Mouse (Mus musculus) intestine, embryonic 14.5 days (tissue): ENCODE measurements around the gene Eln. TPM values are rescaled to one million over a fixed set of nuclear protein-coding genes. Genes with fewer than 3 reads are reported as not detected.

ENCODE experiments used
- ATAC-seq: fragments of 200-750 bp; cut with Nextera tagmentation; replicated peaks from 2 replicates; pipeline ENCODE4 v1.8.0; 2017; ENCODE audit warnings: low read depth, moderate number of reproducible peaks, moderate TSS enrichment, moderate library complexity; ENCODE audit not compliant: low FRiP score, low TSS enrichment
- DNase-seq: peaks from one replicate; pipeline ENCODE4 v3.0.0-alpha.2; 2018; ENCODE audit warnings: low spot score
- H3K27ac ChIP-seq: fragments of 300-500 bp; sonication (generic); 2 replicates; pipeline ENCODE4 v1.5.1; 2014; ENCODE audit warnings: low read depth, mild to moderate bottlenecking, control low read depth
- H3K27me3 ChIP-seq: fragments of 300-500 bp; sonication (generic); replicated peaks from 2 replicates; pipeline ENCODE4 v1.6.1; 2014; ENCODE audit warnings: low read length, control low read depth; ENCODE audit not compliant: control insufficient read depth, insufficient read depth
- H3K36me3 ChIP-seq: fragments of 300-500 bp; sonication (generic); 2 replicates; pipeline ENCODE4 v1.6.1; 2014; ENCODE audit warnings: low read length, control low read depth; ENCODE audit not compliant: control insufficient read depth, insufficient read depth
- H3K4me1 ChIP-seq: fragments of 300-500 bp; sonication (generic); replicated peaks from 2 replicates; pipeline ENCODE4 v1.6.1; 2014; ENCODE audit warnings: low read length, control low read depth, mixed read lengths; ENCODE audit not compliant: control insufficient read depth, insufficient read depth
- H3K4me2 ChIP-seq: fragments of 300-500 bp; sonication (generic); 2 replicates; pipeline ENCODE4 v1.6.1; 2014; ENCODE audit warnings: low read length
- H3K4me3 ChIP-seq: fragments of 300-500 bp; sonication (generic); 2 replicates; pipeline ENCODE4 v1.5.1; 2014; ENCODE audit warnings: low read depth, low read length, control low read depth, mixed read lengths
- H3K9ac ChIP-seq: fragments of 300-500 bp; sonication (generic); 2 replicates; pipeline ENCODE4 v1.6.1; 2014; ENCODE audit warnings: mild to moderate bottlenecking, low read length
- H3K9me3 ChIP-seq: fragments of 300-500 bp; sonication (generic); 2 replicates; pipeline ENCODE4 v1.6.1; 2016; ENCODE audit warnings: low read length, control low read depth; ENCODE audit not compliant: control insufficient read depth
- WGBS: fragments of 180-500 bp; shearing (Covaris S2); extraction: QIAGEN DNeasy Blood & Tissue Kit; methylation state at CpG from one replicate; pipeline ENCODE4 v1.1.7; 2014; 5-methylcytosine and 5-hydroxymethylcytosine counted together
- polyA plus RNA-seq: library from polyadenylated mRNA; unstranded; fragments of >200 nt; fragmentation: Nextera tagmentation; extraction: Ambion mirVana; gene quantifications from 2 replicates; pipeline ENCODE4 v1.2.1, GENCODE M21; 2014

Gene Eln
- polyA plus RNA-seq, 1 experiment from 2014 or later = 31.4 TPM

DNA sequence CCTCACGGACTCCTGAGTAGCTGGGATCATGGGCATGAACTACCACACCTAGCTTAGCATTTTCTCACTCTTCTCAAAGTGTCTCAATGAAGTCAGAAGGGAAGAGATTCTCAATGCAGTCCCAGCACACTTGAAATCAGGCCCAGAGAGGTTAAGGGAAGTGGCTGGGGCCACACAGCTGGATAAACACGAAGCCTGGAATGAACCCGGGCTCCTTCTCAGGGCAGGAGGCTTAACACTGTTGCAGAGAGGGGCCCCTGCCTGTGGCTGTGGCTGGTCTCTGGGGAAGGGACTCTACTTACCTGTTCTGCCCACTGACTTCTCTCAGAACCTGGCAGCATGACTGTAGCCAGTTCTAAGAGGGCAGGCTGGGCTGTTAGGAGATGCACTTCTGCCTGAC lies 7.2 kb downstream of the Eln start:
- Histone ChIP-seq H3K27me3 (no peaks in the 10 kb centered on the region), H3K36me3 (no peaks in the 10 kb centered on the region), H3K27ac (no peak overlapping the region), H3K9me3 (no peaks in the 10 kb centered on the region), H3K4me2 (no peak overlapping the region), H3K4me1 (peaks cover 15% of the 10 kb centered on the region), H3K4me3 (no peak overlapping the region), H3K9ac (no peak overlapping the region)
- ATAC-seq (no peak), DNase-seq (no peak)
- 59% methylated on average over 3 of the region's 3 CpGs for WGBS

DNA sequence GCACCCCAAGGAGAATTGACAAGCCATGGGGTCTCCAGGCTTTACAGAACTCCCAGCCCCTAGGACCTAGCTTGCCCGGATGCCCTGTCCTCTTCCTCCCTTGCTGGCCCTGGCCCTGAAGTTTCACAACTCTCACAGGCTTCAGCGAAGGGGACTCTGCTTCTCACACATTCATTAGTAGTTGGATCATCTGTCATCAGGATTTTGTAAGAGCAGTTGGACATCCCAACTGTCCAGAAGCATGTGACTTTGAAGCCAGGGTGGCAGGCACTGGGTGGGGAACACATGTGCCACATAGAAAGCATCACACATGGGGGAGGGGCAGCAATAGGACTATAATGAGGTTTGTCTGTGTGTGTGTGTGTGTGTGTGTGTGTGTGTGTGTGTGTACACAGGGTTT lies 12.2 kb downstream of the Eln start:
- ATAC-seq = no peak
- Histone ChIP-seq H3K9ac (no peak overlapping the region), H3K36me3 (no peaks in the 10 kb centered on the region), H3K27ac (no peak overlapping the region), H3K4me3 (no peak overlapping the region), H3K4me2 (no peak overlapping the region), H3K9me3 (no peaks in the 10 kb centered on the region), H3K27me3 (no peaks in the 10 kb centered on the region), H3K4me1 (no peaks in the 10 kb centered on the region)
- no peak for DNase-seq
- WGBS = 79% methylated on average over 2 of the region's 2 CpGs

DNA sequence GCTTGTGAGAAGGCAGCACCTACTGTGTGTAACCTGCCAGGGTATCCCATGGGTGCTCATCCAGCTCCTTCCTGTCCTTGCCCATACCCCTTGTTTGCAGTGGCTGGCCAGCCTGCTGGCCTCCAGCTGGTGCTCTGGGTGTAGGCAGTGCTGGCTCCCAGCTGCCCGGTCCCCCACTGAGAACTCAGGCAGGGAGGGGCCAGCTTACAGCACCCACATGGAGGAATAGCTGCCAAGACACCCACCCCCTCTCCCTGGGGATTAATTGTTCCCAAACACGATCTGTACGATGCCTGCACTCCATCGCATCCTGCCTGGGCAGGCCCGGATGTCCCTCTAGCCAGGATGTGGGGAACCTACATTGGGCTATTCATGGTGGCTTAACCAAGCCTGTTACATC lies 13.1 kb downstream of the Eln start:
- ATAC-seq = no peak
- Histone ChIP-seq H3K4me2 (no peak overlapping the region), H3K4me1 (no peaks in the 10 kb centered on the region), H3K4me3 (no peak overlapping the region), H3K9me3 (no peaks in the 10 kb centered on the region), H3K27me3 (no peaks in the 10 kb centered on the region), H3K27ac (no peak overlapping the region), H3K9ac (no peak overlapping the region), H3K36me3 (no peaks in the 10 kb centered on the region)
- no peak for DNase-seq
- WGBS = 54% methylated on average over 5 of the region's 5 CpGs

DNA sequence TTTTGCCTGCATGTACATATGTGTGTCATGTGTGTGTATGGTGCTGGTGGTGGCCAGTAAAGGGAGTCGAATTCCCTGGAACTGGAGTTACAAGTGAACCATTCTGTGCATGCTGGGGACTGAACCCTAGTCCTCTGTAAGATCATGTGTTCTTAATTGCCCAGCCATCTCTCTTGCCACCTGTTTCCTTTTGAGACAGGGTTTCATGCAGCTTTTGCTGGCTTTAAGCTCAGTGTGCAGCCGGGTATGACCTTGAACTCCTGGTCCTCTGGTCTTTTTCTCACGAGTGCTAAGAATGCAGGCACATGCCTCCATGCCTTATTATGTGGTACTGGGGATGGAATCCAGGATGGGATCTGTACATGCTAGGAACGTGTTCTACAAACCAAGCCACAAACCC lies 13.9 kb downstream of the Eln start:
- WGBS = 72% methylated on average over 4 of the region's 4 CpGs

DNA sequence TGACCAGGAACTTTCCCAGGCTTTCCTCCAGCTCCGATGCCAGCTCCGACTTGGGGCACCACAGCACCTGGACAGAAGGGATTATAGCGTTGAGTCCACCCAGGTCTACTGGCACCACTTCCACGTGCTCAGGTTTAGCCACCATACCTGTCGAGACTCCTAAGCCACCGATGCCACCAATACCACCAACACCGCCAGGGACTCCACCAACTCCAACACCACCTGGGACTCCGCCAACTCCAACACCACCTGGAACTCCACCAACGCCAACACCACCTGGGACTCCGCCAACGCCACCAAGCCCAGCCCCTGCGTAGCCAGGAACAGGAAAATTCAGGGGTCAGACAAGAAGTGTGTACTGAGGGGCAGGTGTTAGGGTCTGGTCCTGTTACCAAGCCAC lies 18.0 kb downstream of the Eln start:
- Histone ChIP-seq H3K4me3 (no peak overlapping the region), H3K36me3 (no peaks in the 10 kb centered on the region), H3K27ac (no peak overlapping the region), H3K9ac (no peak overlapping the region), H3K27me3 (no peaks in the 10 kb centered on the region), H3K4me2 (no peak overlapping the region), H3K9me3 (no peaks in the 10 kb centered on the region), H3K4me1 (no peaks in the 10 kb centered on the region)
- WGBS = 93% methylated on average over 12 of the region's 12 CpGs
- no peak for ATAC-seq
- no peak for DNase-seq

More for the DNA sequence above, 13.9 kb downstream of the Eln start:
- no peak for ATAC-seq
- Histone ChIP-seq H3K4me3 (no peak overlapping the region), H3K9ac (no peak overlapping the region), H3K36me3 (no peaks in the 10 kb centered on the region), H3K27me3 (no peaks in the 10 kb centered on the region), H3K4me1 (no peaks in the 10 kb centered on the region), H3K4me2 (no peak overlapping the region), H3K27ac (no peak overlapping the region), H3K9me3 (no peaks in the 10 kb centered on the region)
- DNase-seq = no peak

DNA sequence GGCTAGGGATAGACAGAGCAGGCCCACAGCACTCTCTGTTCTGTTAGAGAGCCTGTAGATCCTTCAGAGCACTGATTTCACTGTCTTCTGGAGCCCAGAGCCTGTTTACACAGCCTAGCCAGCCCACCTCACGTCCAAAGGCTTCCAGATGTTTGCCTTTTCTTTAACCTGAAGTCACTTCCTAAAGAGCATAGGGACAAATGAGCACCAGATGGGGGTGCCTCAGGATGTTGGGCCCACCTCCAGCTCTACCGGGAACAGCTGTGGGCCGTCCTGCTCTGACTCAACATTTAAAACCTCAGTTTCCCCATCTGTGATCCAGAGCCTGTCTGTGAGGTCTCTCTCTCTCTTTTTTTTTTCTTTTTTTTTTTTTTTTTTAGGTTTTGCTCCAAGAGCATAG lies 18.6 kb downstream of the Eln start:
- H3K4me2 ChIP-seq = no peak overlapping the region
- no peak for ATAC-seq
- H3K4me3 ChIP-seq = no peak overlapping the region
- H3K36me3 ChIP-seq = no peaks in the 10 kb centered on the region
- H3K27me3 ChIP-seq = no peaks in the 10 kb centered on the region
- no peak overlapping the region for H3K9ac ChIP-seq
- H3K27ac ChIP-seq = no peak overlapping the region
- 59% methylated on average over 3 of the region's 3 CpGs for WGBS
- H3K4me1 ChIP-seq = no peaks in the 10 kb centered on the region
- DNase-seq = no peak
- no peaks in the 10 kb centered on the region for H3K9me3 ChIP-seq

DNA sequence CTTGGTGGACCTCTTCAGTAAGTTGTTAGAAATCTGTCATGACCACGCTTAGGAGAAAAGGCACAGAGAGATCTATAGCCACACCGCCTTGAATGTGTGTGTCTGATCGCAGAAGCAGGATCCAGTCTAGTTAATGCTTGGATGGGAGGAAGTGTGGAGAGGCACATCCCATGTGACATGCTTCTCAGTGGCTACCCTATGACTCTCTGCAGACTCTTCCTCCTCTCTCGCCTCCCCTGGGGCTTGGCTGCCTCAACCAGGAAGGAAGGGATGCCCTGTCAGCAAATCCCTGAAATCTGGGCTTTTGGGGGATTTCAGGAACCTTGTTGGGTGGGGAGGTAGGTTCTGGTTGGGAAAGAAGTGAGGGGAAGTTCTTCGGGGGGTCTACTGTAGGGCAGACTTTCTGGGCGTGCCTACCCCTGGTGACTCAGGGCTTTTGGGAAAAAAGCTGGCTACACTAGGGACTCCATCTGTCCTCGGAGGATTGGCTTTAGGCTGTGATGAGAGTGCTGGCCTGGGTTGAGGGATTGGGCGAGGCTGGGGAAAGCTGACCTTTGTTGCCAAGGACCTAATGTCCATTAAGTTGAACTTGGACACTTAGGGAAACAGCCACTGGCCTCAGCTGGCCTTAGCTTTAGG lies 20.0 kb downstream of the Eln start:
- Histone ChIP-seq H3K4me1 (no peaks in the 10 kb centered on the region), H3K4me3 (no peak overlapping the region), H3K36me3 (no peaks in the 10 kb centered on the region), H3K4me2 (no peak overlapping the region), H3K27ac (no peak overlapping the region), H3K9me3 (no peaks in the 10 kb centered on the region), H3K27me3 (no peaks in the 10 kb centered on the region), H3K9ac (no peak overlapping the region)
- no peak for DNase-seq
- WGBS = 77% methylated on average over 8 of the region's 8 CpGs
- ATAC-seq = no peak

DNA sequence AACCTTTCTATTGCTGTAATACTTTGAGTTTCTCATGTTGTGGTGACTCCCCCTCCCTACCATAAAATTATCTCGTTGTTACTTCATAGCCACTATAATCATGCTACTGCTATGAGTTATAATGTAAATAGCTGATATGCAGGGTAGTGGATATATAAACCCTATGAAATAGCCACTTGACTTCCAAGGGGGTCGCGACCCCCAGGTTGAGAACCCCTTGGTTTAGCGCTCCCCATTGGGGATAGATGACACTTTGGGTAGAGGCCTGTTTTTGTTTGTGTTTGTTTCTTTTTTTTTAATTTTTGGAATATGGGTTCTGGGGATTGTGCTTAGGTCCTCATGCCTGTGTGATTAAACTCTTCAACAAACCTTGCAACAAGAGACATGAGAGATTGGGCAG lies 21.8 kb downstream of the Eln start:
- no peaks in the 10 kb centered on the region for H3K36me3 ChIP-seq

DNA sequence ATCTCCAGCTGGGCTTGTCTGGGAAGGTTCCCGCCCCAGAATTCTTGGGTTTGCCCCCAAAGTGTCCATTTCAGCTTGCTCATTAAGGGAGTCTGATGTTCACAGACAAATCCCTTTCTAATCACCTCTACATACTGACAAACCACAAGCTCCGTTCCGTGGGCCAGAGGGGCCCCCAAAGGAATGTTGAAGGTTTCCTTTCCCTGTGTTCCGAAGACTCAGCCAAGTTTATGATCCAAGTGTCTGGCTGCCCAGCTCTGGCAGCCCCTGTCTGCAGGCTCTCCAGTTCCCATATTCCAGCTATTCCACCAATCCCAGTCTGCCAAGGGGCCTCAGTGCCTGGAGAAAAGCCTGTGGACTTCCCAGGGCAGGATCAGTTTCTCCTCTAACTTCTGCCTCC lies 27.1 kb downstream of the Eln start:
- WGBS = 41% methylated on average over 4 of the region's 4 CpGs
- Histone ChIP-seq H3K4me1 (no peaks in the 10 kb centered on the region; the same call in 1 of the 2 replicates), H3K9me3 (no peaks in the 10 kb centered on the region), H3K27me3 (no peaks in the 10 kb centered on the region), H3K4me2 (no peak overlapping the region), H3K36me3 (no peaks in the 10 kb centered on the region), H3K4me3 (no peak overlapping the region), H3K9ac (peak overlapping the region; percentile 0; the same call in 1 of the 2 replicates), H3K27ac (no peak overlapping the region)
- DNase-seq (no peak), ATAC-seq (no peak)

More for the DNA sequence above, 21.8 kb downstream of the Eln start:
- no peak overlapping the region for H3K4me3 ChIP-seq
- H3K9me3 ChIP-seq = no peaks in the 10 kb centered on the region
- no peaks in the 10 kb centered on the region for H3K27me3 ChIP-seq
- 70% methylated on average over 4 of the region's 4 CpGs for WGBS
- no peak for ATAC-seq
- H3K27ac ChIP-seq = no peak overlapping the region
- no peak overlapping the region for H3K9ac ChIP-seq
- no peak for DNase-seq
- no peaks in the 10 kb centered on the region; the same call in 1 of the 2 replicates for H3K4me1 ChIP-seq
- H3K4me2 ChIP-seq = no peak overlapping the region
